Mouse (Mus musculus): ENCODE measurements around the gene Rftn2. TPM values are rescaled to one million over a fixed set of nuclear protein-coding genes. Genes with fewer than 3 reads are reported as not detected.

The Rftn2 gene
- total RNA-seq, 2 experiments from 2014 or later, result 4.7 to 5.1 TPM

DNA sequence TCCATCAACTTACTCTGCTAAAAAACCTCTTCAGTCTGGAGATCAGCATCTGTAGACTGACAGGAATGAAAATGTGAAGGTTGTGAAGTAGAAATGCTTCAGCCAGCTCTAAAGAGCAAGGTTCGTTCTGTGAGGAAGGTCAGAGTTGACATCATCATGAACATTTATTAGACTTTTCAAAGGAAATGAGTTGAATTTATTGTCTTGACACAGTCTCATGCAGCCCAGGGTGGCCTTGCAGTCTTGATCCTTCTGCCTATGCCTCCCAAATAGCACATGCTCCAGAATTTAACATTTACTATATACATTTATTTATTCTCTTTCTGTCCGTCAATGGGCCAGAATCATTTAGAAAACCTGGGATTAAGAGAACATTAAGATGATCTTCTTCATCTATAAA, 103.0 kb downstream of the Rftn2 start:
- no peak for DNase-seq

DNA sequence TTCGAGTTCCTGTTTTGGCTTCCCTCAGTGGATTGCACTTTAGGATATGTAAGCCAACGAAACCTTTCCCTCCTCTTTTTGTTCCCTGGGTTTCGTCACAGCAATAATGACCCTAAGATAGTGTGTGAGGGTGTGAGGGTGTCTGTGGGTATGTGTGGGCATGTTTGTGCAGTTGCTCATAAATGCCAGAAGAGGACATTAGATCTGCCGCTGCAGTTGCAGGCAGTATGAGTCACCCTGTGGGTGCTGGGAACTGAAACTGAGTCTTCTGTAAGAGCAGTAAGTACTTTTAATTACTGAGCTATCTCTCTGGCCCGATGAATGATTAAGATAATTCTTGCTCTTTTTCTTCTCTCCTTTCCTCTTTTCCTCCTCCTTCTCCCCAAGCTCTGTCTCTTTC, 103.5 kb downstream of the Rftn2 start:
- DNase-seq, result no peak

Other genes with a start within 250 kb of the Rftn2 start
- 10 to 100 TPM; 36.4 to 49.3 TPM for gene Sf3b1, start 199.3 kb downstream of the Rftn2 start, total RNA-seq (2021)
- gene Coq10b, start 174.0 kb downstream of the Rftn2 start, total RNA-seq (2021), result 10 to 100 TPM in 1 of 2 experiments, 1 to 10 TPM in 1; 7.7 to 22.8 TPM
- gene Hspe1, start 138.7 kb downstream of the Rftn2 start, total RNA-seq (2021), result 10 to 100 TPM; 83.7 to 88.8 TPM
- 100 to 1,000 TPM; 162 to 179 TPM for gene Hspd1, start 138.5 kb downstream of the Rftn2 start, total RNA-seq (2021)
- 10 to 100 TPM; 34.1 to 38.5 TPM for gene Mob4, start 95.6 kb downstream of the Rftn2 start, total RNA-seq (2021)
- gene Mars2, start 10.4 kb upstream of the Rftn2 start, total RNA-seq (2021), result 1 to 10 TPM; 2.7 to 2.8 TPM
- not detected for gene Boll, start 136.7 kb upstream of the Rftn2 start, total RNA-seq (2021)
- gene Plcl1, start 179.1 kb upstream of the Rftn2 start, total RNA-seq (2021), result 1 to 10 TPM; 3.1 to 3.9 TPM

Measured in gastrocnemius, postnatal 25 days (tissue).